Mouse (Mus musculus) cortical plate, adult 2 months (tissue): ENCODE results near the gene Prdm16.

Experiments
- CTCF ChIP-seq: fragments of 200-500 bp; IDR thresholded peaks from 2 replicates; pipeline ENCODE4 v1.5.1; 2011; ENCODE audit warnings: mild to moderate bottlenecking, control low read depth, low read length; ENCODE audit not compliant: insufficient read depth; ENCODE audit errors: extremely low read depth
- POLR2A ChIP-seq: fragments of 200-500 bp; IDR thresholded peaks from 2 replicates; pipeline ENCODE4 v1.6.1; 2011; ENCODE audit warnings: mild to moderate bottlenecking, low read length, control low read depth; ENCODE audit not compliant: insufficient read depth; ENCODE audit errors: extremely low read depth

- TF ChIP-seq POLR2A (no peak), CTCF (peak; percentile 65)
Measured at GRCm38 (mm10) chr4:154449343-154449742, 187.3 kb downstream of the Prdm16 start.
